Mouse (Mus musculus): ENCODE data around the gene Adam22.

Adam22 gene

DNA sequence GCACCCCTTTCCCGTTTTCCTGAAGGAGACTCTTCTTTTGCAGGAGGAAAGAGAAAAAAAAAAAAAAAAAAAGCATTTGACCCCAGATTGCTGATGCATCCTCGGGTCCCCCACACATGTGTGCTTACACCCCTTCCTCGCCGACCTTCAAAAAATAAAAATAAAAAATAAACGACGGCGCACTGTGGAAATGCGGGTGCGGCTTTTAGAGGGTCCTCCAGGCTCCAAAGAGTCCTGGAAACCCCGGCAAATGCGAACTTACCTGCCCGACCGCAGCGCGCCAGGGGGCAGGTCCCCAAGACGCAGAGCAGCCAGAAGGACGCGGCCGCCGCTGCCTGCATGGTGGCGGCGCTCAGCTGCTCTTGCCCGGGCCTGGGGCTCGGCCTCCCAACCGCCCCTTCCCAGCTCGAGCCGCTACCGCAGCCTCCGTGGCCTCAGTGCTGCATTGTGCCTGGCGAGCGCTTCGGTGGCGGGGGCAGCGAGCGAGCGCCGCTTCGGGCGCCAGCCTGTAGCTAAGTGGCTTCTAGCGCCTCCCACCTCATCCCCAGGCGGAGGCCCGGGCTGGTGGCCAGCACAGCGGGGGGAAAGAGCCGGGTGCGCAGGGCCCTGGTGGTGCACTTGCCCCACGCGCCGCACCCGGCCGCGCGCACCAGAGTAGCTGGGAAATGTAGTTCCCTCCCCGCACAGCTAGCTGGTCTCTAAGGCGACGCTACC is at the start of gene Adam22:
TSS of gene Adam22 (minus strand) at position 547 of the 714 bp plus-strand sequence.
- DNase-seq (ENCODE audit: low read depth) = peak; percentile 4

DNA sequence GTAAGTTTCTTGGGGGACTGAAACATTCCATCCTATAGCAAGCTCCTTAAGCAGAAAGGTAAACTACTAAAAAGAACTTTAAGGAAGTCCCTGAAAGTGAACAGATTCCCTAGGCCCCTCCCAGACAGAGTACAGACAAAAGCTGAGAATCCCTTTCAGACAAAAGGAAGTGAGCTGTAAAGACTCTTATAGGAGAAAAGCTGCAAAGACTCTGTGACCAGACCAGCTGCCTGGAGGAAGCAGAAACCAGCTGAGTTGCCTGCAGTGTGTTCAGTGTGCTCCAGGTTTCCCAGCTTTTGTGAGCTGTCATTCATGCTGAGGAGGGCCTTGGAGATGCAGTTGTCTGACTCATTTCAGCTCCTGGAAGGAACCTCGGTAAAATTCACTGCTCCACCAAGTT is 49.5 kb upstream of the Adam22 start:
- no peak for DNase-seq (ENCODE audit: low read depth)

DNA sequence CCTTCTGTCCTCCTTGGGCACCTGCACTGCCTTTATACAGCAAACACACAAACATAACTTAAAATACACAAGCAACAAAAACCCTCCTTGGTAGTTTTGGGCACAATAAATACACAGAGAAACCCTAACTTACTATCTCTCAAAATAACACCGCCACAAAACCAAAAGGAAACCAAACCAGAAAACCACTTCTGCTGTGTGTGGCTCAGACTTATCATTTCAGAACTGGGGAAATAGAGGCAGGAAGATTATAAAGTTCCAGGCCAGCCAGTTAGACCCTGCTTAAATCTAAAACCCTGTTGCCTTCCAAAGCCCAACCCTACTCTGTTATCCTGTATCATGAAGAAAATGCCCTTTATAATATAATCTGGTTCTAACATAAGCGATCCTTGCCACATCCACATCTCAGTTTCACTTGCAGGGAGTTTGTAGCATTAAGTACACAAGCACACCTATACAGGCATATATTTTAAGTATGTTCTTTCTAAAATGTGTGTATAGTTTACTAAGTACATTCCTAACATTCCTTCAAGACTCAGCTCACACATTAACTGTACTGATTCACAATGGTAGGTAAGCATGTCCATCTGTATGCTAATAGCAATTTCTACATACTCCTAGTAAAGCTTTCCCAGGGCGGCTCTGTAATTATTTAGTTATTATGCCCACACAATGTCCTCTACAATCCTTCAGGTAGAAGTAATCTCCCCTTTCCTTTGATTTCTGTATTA is 48.9 kb upstream of the Adam22 start:
- peak; percentile 34 for DNase-seq (ENCODE audit: low read depth)

DNA sequence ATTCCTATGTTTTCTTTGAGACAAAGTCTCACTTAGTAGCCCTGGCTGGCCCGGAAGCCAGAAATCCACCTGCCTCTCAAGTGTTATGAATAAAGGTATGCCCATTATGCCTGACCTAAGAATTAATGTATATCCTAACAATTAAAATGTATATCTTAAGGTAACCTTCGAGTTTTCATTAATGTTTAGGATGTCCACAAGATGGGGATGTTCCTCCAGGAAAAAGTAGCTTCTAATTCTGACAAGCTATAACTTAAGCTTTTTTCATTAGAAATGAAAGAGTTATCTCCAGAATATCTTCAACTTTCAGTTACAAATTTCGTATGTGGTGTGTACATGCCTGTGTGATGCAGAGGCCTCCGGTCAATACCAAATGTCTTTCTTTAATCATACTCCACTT is 40.8 kb upstream of the Adam22 start:
- DNase-seq (ENCODE audit: low read depth) = peak; percentile 31

DNA sequence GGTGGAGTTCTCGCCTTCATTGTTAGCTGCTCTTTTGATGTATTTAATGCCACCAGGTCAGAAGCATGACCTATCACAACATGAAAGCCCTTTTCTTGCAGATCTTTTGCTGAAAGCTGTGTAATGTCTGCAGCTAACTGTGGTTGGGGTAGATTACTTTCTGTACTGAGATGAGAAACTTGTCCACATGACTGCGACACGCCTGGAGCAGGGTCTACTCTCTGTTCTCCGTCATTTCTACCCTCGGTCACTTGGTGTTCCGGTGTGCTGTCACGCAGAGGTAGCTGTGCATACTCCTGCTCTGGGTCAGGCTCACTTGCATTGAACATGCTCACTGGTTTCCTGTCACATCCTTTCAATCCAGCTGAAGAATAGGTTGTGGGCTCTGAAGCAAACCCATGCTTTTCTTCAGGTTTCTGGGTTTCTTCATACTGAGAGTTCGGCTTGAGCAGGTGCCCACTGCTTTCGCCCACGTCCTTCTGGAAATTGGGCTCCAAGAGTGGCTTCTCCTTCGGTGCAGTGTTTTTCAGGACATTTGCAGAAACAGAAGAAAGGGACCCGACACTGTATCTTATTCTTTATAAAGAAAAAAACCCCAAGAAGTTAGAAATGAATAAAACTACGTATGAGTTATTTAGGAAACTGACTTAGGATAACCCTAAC is 29.8 kb upstream of the Adam22 start:
- no peak for DNase-seq (ENCODE audit: low read depth)

DNA sequence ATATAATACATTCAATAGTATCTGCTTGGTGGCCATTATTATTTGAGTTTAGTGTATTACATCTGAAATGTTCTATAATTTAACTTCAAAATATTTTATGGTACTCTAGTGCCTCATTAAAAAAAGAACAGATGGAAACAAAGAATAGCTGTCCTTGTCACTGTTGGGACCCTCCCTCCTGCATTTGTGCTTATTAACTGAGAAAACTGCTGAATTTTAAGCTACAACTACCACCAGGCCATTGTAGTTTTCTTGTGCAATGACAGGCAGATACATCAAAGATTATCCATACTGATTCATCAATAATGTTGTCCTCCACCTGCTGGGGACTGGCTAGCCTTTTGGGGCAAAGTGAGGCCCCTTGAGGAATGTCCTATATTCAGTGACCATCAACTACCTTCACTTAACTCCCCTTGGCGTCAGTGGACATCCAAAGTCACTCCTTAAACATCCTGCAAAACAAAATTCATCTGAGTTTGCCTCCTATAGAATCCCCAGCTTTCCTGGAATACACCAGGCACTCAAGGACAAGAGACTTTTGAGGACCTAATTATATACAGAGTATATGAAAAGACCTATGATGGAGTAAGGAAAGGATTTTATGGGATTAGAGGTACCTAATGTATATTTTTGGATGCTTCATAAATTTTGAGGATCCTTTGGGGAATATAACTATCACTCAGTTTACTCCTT is 26.1 kb upstream of the Adam22 start:
- DNase-seq (ENCODE audit: low read depth) = no peak

DNA sequence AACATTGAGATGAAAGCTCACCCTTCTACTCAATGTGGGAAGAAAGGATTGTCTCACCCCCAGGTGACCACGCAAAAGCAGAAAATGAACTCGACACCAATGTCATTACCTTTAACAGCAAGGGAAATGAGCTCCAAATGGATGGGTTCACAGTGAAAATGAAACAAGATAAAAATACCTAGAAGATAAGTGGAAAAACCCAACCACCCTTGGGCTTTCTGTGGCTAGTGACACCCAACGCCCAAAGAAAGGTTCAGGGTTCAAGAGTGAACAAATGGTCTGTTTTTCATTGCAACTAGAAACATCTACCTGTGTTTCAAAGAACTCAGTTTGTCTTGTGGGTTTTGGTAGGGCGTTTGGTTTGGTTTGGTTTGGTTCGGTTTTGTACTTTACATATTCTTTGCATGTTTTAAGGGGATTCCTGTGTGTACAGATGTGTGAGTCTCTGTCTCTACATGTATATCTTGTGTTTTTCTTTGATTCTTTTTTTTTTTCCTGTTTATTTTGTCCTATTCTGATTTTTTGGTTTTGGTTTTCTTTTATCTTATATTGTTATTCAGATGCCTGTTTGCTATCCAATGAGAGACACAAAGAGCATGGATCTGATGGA is 6.4 kb upstream of the Adam22 start:
- peak; percentile 19 for DNase-seq (ENCODE audit: low read depth)

DNA sequence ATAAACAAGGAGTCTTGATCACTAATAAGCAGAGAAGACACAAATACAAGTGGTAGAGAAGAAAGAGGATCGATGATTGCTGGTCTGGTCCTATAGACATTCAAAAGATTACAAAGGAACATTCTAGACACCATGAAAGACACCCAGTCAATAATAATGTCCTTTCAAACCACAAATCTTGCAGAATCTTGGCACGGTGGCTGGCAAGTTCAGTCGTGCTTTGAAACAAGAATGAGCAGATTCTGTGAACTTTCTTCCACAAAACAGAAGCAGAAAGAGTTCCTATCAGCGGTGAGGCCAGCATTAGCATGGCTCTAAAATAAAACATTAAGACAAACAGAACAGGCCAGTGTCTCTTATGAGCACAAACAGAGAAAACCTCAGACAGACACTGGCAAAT is 5.5 kb upstream of the Adam22 start:
- DNase-seq (ENCODE audit: low read depth) = peak; percentile 2

DNA sequence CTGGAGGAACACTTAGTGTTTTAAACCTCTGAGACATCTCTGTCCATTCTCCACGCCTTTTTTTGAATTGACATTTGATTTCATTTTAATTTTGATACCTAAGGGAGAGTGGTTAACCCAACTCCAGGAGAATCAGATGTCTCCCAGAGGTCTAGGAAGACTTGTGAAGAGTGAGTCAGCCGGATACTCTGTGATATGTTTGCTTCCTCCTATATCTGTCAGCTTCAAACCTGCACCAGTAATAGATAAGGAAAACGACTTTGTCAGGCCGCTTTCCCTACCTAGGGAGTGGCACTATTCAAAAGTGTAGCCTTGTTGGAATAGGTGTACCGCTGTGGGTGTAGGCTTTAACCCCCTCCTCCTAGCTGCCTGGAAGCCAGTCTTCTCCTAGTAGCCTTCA is 821 bp upstream of the Adam22 start:
- DNase-seq (ENCODE audit: low read depth) = no peak

DNA sequence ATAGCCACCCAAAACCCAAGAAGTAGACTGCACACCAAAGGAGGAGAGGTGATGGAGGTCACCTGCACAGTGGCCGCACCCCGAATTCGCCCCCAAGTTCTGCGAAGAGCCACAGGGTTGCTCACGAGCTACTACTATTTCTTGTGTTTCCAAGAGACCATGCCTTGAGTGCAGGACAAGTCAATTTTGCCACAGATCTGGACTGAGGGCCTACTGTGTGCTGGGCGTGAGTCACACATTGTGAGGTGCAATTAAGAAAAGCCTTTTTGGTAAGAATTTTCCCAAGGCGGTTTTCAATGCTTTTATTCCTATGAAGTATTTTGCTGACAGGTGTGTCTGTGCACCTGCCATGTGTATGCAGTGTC is 350 bp upstream of the Adam22 start:
- no peak for DNase-seq (ENCODE audit: low read depth)

DNA sequence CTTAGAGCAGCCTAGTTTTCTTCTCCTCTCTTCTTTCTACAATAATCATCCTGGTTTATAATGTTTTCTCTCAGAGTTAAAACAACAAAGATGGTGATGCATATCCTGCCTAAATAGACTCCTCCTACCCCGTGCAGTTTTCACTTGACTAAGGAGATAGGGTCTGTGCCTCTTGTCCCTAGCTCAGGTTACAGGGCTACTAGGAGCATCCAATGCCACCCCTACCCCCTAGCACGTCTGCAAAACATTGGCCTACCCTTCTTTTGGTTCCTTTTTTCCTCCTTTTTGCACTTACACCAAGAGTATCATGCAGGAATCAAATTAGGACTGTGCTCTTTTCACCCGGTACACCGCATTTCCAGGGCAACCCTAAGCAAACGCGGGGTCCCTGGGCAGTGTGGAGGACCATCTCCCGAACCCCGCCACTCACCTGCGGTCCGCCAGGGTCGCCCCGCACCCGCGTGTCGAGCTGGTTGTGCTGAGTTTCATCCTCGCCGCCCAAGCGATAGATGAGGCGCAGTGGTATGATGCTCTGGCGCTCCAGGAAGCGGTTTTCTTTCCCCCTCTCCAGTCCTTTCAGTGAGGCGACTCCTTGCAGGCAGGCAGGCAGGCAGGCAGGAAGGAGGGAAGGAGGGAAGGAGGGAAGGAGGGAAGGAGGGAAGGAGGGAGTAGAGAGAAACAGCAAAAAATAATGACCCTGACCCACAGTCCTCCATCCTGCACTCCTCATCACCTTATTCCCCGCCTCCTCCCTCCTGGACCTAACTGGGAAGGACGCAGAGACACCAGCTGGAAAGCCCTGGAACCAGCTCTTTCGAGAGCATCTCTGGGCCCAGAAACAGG is 968 bp downstream of the Adam22 start:
- DNase-seq (ENCODE audit: low read depth) = no peak

DNA sequence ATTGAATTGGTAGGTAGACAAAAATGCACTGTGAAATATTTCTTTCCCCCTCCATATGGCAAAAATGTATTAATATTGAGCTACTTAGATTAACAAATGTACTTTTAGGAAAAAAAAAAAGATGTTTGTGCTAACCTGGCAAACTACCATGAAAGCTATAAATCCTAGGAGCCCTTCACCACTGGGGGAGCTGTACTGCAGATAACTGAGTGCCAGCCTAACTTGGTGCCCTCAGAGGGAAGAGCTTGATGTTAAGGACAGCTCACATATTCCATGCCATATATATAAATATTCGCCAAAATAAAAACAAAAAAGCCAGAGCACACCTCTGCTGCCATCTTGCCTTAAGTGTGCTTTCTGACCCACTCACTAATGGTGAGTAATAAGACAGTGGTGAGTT is 5.6 kb downstream of the Adam22 start:
- DNase-seq (ENCODE audit: low read depth) = peak; percentile 3

DNA sequence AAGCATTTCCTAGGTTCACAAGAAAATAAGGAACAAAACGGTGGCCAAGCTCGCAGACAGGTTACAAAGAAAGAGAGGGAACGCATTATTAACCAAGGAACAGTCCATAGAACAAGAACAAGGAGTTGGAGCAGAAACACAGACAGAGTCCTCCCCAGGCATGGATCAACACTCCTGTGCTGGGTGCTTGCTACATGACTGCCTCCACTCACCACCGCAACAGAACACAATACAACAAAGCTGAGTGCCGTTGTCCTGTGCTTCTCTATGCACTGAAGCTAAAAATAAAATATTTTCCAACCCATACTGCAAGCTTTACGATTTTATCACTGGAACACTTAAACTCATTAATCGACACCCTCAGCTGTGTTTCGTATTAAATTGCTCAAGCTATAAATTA is 10.3 kb downstream of the Adam22 start:
- no peak for DNase-seq (ENCODE audit: low read depth)

DNA sequence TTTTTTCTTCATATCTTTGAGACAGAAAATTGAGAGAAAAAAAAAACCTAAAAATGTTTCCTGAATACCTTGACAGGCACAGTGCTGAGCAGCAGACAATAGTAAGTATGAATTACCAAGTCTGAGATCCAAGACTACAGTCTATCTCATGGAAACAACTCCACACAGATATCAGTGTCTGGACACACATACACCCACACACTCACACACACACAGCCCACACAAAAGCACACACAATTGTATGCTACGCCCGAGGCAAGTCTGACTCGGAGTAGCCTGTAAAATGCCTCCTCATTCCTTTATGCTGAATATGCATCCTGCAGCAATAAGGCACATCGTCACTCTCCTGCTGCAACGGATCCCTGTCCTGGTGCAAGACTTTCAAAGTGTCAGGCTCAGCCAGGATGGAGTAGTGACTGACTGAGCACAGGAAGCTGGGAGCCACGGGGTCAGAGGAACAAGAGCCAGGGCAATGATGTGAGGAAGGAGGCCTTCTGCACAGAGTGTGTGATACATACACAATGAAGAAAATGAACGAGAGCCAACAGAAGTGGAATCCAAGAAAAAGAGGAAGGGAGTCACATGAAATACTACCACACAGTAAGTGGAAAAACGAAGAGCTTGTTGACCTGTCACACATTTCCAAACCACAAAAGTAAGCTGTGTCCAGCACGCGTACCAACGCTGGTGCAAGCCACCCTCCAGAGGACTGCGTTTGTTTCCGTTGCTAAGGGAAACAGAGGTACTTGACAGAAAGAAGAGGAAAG is 10.9 kb downstream of the Adam22 start:
- DNase-seq (ENCODE audit: low read depth) = no peak

DNA sequence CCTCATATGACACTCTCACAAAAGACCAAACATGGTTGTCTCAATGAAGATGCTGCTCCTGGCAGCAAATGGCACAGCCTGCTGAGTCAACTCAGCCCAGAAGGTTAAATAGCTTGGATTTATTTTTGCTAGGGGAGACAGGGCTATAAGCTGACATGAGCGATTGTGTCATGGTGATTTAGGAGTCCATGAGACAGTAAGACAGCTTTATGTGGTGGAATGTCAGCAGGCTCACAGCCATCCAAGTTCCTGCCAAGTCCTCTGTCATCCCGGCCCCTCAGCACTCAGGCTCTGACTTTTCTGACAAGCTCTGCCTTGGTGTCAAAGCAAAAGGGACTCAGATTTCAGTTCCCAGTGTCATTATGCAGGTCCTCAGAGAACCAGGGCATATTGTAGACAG is 11.6 kb downstream of the Adam22 start:
- no peak for DNase-seq (ENCODE audit: low read depth)

DNA sequence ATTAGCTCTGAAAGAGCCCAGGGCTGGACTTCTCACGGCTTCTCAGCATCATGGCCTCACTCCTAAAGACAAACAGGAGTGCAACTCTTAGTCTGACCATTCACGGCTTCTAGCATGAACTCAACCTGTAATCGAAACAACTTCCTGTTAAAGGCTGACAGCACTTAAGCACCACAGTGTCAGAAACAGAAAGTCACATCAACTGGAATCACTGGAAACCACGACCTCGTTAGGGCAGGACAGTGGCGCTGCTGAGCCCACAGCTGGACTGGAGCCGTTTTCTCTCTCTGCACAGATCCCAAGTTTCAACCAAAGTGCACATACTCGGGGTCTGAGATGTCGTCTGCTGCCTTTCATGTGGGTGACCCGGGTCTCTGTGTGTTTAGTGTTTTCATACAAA is 18.4 kb downstream of the Adam22 start:
- peak; percentile 4 for DNase-seq (ENCODE audit: low read depth)

DNA sequence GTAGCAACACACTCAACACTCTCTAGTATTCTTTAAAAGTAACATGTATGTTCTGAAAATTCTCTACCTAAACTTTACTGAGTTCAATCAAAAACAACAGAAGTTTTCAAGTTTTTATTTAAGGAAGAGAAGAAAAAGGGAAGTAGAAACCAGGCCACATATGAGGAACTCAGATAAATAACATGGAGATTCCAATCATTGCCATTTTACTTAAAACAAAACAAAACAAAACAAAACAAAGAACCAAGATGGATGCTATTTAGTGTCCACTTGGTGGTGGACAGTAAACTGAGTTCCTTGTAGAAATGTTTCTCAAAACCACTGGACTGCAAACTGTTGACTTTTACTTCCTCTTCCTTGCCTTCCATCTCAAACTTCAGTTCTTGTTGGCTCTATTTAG is 21.6 kb downstream of the Adam22 start:
- DNase-seq (ENCODE audit: low read depth) = no peak

DNA sequence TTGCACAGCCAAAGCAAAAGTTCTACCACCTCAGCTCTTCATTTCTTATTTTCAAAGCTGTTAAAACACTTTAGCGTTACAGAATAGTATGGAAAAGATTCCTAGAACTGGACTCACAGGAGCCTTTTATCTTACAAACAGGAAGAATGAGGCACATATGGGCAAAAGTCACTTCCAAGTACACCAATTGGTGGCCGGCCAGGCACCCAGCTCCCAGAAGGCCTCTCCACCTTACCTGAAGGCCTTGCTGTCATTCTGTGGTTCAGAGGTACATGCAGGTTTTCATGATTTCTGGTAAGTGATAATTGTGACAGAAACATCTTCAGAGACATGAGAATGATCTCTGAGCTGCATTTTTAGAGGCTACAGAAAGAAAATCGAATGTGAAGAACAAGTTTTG is 24.7 kb downstream of the Adam22 start:
- DNase-seq (ENCODE audit: low read depth) = no peak

DNA sequence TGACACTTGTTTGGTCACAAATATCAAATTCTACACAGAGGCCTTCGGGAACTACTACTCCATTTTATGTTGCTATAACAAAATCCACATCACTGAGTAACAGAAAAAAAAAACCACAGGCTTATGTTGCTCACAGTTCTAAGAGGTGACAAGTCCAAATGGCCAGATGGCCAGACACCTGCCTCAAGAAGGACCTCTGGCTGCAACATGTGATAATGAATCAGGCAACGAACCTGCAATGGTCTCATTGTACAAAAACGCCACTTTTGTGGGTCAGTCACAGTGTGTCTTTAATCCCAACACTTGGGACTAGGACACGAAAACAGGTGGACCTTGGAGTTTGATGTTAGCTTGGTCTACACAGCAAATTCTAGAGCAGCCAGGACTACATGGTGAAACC is 26.3 kb downstream of the Adam22 start:
- DNase-seq (ENCODE audit: low read depth) = no peak

DNA sequence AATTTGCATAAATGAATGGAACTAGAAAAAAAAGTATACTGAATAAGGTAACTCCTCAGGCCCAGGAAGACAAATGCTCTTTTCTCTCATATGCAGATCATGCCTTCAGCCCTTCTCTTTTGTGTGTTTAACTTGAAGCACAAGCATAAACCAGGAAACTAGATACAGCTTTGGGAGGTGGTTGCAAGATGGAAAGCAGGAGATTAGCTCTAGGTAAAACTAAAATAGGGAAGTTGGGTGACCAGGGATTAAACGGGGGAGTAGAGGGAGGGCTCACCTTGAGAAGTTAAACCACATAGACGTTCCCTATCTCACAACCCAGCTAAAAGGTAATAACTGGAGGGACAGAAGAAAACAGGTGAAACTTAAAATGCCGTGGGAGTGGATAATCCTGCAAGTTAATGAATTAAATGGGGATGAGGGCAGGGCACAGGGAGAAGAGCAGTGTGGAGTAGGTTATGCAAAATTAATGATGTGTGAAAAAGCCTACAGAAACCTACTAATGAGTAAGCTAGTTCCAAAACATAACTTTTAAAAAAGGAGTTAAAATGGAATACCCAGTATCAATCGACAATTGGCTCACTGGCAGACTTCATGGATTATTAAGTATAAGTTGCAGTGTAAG is 40.2 kb downstream of the Adam22 start:
- DNase-seq (ENCODE audit: low read depth) = no peak

Data from induced T-regulatory cell, adult 2 months (primary cell).